Mouse (Mus musculus) cerebellum, adult 2 months (tissue): Measurements from ENCODE around the gene Nkain2. TPM values are rescaled to one million over a fixed set of nuclear protein-coding genes. Genes with fewer than 3 reads are reported as not detected.

Experiments used
- DNase-seq, 2 experiments: peaks; one replicate each; pipeline ENCODE4 v3.0.0; 2021
- H3K27ac ChIP-seq: fragments of 200-500 bp; 2 replicates; pipeline ENCODE4 v1.5.1; 2012; ENCODE audit warnings: low read length, control low read depth, inconsistent platforms; ENCODE audit not compliant: insufficient read depth
- H3K27me3 ChIP-seq: fragments of 200-500 bp; 2 replicates; pipeline ENCODE4 v1.6.1; 2012; ENCODE audit warnings: inconsistent platforms, mild to moderate bottlenecking, low read length, moderate library complexity; ENCODE audit not compliant: control insufficient read depth, insufficient read depth
- H3K4me1 ChIP-seq: fragments of 200-500 bp; 2 replicates; pipeline ENCODE4 v1.6.1; 2011; ENCODE audit warnings: low read length; ENCODE audit not compliant: control insufficient read depth, insufficient read depth
- H3K4me3 ChIP-seq: fragments of 200-500 bp; replicated peaks from 2 replicates; pipeline ENCODE3; 2011; ENCODE audit warnings: mild to moderate bottlenecking, low read depth, low read length, control low read depth; ENCODE audit not compliant: insufficient read depth
- CTCF ChIP-seq: fragments of 200-500 bp; IDR thresholded peaks from 2 replicates; pipeline ENCODE4 v1.5.1; 2011; ENCODE audit warnings: low read depth, mild to moderate bottlenecking, control low read depth, low read length, moderate library complexity, borderline replicate concordance; ENCODE audit not compliant: insufficient read depth
- POLR2A ChIP-seq: fragments of 200-500 bp; IDR thresholded peaks from 2 replicates; pipeline ENCODE4 v1.6.1; 2011; ENCODE audit warnings: low read length, control low read depth, borderline replicate concordance; ENCODE audit not compliant: insufficient read depth
- WGBS: fragments of 180-500 bp; shearing (Covaris S2); methylation state at CpG from one replicate; pipeline ENCODE4 v1.1.7; 2018; 5-methylcytosine and 5-hydroxymethylcytosine counted together
- polyA plus RNA-seq: library from polyadenylated mRNA; depleted of rRNA; stranded (reverse); fragments of >200 nt; gene quantifications from 2 replicates; pipeline ENCODE4 v1.2.3, GENCODE M21; 2012

Nkain2 gene
- polyA plus RNA-seq, 1 experiment, result 15.8 TPM

DNA sequence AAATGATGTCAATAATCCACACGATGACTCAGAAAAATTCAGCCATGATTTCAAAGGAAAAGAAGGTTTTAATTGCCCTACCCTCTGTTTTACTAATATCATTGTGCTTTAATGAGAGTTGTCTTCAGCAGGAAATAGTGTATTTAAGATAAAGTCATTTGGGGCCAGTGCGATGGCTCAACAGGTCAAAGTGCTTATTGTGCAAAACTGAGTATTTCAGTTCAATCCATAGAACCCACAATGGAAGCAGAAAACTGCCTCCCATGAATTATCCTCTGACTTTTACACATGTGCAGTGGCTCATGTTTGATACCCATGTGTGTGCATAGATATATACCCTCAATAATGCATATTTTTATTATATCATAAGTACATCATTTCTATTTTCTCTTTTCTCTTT, 478.9 kb downstream of the Nkain2 start:
- DNase-seq, result no peak
- Histone ChIP-seq H3K4me1 (no peaks in the 10 kb centered on the region), H3K27me3 (no peaks in the 10 kb centered on the region), H3K27ac (no peak overlapping the region), H3K4me3 (no peak overlapping the region)
- WGBS, result 89% methylated on average over 2 of the region's 2 CpGs
- TF ChIP-seq POLR2A, result no peak
- no peak for TF ChIP-seq CTCF

DNA sequence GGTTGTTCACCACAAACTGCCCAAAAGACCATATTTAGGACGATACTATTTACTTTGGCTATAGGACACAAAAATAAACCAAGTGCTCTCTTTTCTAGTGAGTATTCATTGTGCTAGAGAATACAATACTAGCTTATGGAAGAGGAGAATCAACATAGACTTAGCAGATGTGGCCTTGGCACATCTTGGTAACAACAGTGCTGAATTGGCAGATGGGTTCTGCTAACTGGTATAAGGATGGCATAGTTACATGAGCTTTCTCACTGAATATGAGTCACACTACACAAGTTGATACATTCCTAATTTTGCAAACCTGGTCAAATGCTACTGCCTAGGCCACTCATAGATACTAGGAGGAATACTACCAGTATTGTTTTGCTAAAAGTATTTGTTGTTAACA, 489.3 kb downstream of the Nkain2 start:
- WGBS, result 82% methylated on average over 1 of the region's 1 CpGs
- DNase-seq, result no peak
- no peak overlapping the region for H3K27ac ChIP-seq
- H3K27me3 ChIP-seq, result no peaks in the 10 kb centered on the region
- no peaks in the 10 kb centered on the region for H3K4me1 ChIP-seq
- TF ChIP-seq CTCF (no peak), POLR2A (no peak)
- no peak overlapping the region for H3K4me3 ChIP-seq

DNA sequence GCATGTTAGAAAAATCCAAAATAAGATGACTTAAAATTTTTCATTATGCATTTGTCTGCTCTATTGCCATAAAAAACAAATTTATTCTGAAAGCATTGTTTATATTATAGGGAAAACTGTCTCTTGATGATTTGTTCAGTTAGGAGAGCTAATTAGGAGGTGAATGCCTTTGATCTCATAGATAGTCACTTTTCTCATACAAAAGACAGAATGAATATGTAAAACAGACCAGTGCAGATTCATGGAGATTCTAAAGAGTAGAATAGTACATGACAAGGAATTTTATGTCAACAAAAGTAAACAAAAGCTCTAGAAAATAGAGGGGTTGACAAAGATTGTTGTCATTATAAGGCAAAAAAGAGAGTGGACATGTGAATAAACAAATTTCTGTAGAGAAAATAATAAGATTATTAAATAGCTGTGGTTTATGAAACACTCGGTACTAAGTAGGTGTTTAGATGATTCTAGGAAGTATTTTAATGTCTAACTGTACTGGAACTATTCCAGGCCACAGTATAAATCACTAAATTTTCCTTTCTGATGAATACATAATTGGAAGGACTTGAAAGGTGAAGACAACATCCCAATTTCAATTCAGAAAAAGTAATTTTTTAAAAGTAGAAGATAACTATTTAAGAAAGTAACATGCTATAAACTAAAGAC, 496.3 kb downstream of the Nkain2 start:
- Histone ChIP-seq H3K4me1 (no peaks in the 10 kb centered on the region), H3K4me3 (no peak overlapping the region), H3K27ac (no peak overlapping the region), H3K27me3 (no peaks in the 10 kb centered on the region)
- TF ChIP-seq POLR2A (no peak), CTCF (no peak)
- no peak for DNase-seq
- 89% methylated on average over 1 of the region's 1 CpGs for WGBS

DNA sequence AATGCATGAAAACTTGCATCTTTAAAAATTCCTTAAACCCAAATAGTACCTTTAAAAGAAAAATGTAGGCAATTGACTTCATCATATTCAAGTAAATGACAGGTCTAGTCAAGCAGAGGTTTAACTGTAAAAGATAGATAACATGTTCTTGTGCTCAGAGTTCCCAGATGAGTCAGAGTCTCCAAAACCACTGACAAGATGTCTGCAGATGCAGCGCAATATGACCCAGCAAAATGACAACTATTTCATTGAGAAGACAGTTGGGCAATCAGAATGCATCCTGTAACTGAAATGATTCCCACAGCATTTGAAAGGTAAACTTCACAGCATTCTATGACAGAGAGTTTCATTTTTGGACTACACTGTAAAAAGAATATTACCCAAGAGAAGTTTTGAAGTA, 496.9 kb downstream of the Nkain2 start:
- H3K4me3 ChIP-seq, result no peak overlapping the region
- no peak for TF ChIP-seq POLR2A
- no peak for TF ChIP-seq CTCF
- H3K4me1 ChIP-seq, result no peaks in the 10 kb centered on the region
- WGBS, result 98% methylated on average over 1 of the region's 1 CpGs
- no peaks in the 10 kb centered on the region for H3K27me3 ChIP-seq
- DNase-seq, result no peak
- H3K27ac ChIP-seq, result no peak overlapping the region

DNA sequence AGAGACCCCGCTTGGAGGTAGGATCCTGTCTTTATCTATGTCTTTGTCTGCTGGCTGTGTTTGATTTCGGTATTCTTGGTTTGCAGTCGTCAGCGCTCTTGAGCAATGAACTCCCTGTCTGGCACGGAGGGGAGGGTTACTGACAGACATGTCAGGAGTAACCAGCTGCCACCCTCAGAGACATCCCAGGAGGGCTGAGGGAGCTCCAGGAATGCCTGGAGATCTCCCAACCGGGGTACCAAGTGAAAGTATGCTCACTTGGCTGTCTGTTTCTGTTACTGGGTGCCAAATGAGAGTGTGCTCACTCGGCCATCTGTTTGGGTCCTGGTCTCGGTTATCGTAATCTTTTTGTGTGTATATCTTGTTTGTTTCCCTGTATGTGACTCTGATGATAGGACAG, 577.5 kb downstream of the Nkain2 start:
- Histone ChIP-seq H3K4me3 (no peak overlapping the region), H3K4me1 (no peaks in the 10 kb centered on the region), H3K27ac (no peak overlapping the region), H3K27me3 (no peaks in the 10 kb centered on the region)
- no peak for DNase-seq
- no peak for TF ChIP-seq CTCF
- TF ChIP-seq POLR2A, result no peak
- WGBS, result 82% methylated on average over 9 of the region's 9 CpGs

DNA sequence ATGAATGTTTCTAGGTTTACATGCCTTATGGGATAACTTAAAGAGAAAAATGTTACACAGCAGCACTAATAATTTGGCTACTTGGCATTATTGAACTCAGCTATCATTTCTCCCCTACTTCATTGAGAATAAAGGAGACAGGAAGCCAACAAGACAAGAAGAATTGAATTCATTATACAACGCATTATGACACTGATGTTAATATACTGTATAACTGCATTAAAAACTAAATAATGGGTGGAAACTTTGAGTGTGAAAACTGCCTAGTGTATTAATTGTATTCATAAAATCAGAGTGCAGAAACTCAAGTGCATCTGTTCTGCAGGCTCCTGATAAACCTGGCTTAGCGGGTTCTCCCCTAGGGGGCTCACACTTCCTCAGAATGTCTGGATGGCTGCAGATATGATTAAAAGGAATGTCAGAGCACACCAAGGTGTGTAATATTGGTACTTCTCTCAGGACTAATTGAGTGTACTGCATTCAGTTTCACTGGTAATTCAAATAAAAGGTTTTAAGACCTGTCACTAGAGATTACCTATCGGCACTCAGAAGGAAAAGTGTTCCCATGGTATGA, 589.2 kb downstream of the Nkain2 start:
- Histone ChIP-seq H3K4me3 (no peak overlapping the region), H3K27me3 (no peaks in the 10 kb centered on the region), H3K27ac (no peak overlapping the region), H3K4me1 (no peaks in the 10 kb centered on the region)
- 85% methylated on average over 3 of the region's 3 CpGs for WGBS
- DNase-seq, result no peak
- TF ChIP-seq POLR2A (no peak), CTCF (no peak)

DNA sequence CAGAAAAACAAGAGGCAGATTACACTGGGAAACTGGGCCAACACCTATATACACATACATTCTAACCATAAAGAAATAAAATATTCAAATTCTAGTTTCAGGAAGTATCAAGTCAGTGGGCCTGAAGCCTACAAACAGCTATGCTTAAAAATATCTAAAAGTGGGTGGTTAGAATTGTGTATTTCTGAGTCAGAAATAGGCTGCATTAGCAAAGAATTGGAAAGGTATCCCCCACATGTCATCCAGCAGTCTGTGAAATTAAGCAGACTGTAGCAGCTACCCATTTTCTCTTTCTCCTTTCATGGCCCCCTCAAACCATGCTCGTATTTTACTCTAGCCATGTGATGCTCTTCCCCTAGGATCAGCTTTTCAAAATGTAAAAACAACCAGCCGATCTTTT, 599.8 kb downstream of the Nkain2 start:
- H3K4me3 ChIP-seq, result no peak overlapping the region
- H3K27me3 ChIP-seq, result no peaks in the 10 kb centered on the region
- no peak for DNase-seq
- H3K27ac ChIP-seq, result no peak overlapping the region
- H3K4me1 ChIP-seq, result no peaks in the 10 kb centered on the region
- no peak for TF ChIP-seq CTCF
- no peak for TF ChIP-seq POLR2A
- WGBS, result 54% methylated on average over 2 of the region's 2 CpGs

DNA sequence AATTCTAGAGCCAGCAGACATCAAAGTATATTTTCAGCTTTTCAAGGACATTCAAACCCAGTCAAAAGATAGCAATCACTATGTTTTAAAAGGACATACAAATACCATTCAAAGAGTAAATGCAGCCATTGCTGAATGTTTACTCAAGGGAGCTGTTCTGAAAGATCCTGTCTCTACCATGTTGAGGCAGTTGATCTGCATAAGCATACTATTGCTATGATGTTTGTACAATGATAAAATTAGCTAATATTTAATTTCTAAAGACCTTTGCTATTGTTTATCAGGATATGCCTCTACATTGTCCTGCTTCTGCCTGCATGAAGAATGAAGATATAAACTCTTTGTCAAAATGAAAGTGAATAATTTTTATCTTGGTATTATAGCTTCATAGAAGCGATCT, 606.6 kb downstream of the Nkain2 start:
- H3K27me3 ChIP-seq, result no peaks in the 10 kb centered on the region
- 68% methylated on average over 1 of the region's 1 CpGs for WGBS
- no peak for DNase-seq
- no peak overlapping the region for H3K4me3 ChIP-seq
- H3K27ac ChIP-seq, result no peak overlapping the region
- H3K4me1 ChIP-seq, result no peaks in the 10 kb centered on the region
- TF ChIP-seq POLR2A, result no peak
- TF ChIP-seq CTCF, result no peak
